Mouse (Mus musculus): ENCODE data around the gene Thbd.

The Thbd gene

DNA sequence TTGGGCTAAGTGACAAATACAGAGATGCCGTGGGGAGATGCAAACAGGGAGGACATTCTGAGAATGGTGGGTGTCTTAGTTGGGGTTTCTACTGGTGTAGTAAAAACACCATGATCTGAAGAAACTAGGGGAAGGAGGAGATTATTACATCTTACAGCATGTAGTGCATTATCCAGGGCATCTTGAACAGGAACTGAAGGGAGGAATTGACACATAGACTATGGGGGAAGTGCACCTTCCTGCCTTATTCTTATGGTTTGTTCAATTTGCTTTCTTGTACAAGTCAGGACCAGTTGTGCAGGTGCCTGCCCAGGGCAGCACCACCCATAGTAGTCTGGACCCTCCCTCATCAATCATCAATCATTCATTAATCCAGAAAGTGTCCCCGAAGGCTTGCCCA lies 21.1 kb downstream of the Thbd start:
- DNase-seq (ENCODE audit: low spot score in 2 of 2): no peak

DNA sequence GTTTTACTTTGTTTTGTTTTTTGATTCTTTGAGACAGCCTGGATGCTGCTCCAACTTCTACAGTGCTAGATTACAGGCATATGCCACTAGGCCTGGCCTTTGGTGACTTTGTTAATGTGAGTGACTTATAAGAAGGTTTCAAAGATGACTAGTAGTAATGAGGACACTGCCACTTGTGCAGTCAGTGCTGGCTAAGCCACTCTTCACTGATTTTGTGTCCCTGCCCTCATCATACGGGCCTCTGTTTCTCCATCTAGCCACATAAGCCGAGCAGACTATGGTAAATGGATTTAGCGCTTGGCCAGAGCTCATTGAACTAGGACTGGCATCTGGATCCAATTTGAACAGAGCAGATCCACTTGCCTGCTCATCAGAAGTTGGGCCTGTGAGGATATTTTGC lies 21.5 kb downstream of the Thbd start:
- DNase-seq (ENCODE audit: low spot score in 2 of 2): no peak

DNA sequence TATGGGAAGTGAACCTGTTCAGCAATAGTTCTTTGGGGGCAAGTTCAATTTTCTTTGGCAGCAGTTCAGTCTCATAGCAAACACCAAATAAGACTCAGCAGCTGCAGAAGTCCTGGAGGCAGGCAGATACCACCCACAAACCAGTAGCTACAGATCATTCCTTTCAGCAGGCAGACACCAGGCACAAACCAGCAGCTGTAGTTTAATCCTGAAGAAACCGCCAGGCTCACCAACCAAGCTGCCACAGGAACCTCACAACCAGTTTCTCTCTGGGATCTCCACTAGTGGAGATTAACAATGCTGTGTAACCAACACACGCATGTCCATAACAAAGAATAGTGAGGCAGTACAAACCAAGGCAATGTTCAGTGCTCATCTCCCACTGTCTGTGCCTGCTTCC lies 26.9 kb downstream of the Thbd start:
- no peak for DNase-seq (ENCODE audit: low spot score in 2 of 2)

DNA sequence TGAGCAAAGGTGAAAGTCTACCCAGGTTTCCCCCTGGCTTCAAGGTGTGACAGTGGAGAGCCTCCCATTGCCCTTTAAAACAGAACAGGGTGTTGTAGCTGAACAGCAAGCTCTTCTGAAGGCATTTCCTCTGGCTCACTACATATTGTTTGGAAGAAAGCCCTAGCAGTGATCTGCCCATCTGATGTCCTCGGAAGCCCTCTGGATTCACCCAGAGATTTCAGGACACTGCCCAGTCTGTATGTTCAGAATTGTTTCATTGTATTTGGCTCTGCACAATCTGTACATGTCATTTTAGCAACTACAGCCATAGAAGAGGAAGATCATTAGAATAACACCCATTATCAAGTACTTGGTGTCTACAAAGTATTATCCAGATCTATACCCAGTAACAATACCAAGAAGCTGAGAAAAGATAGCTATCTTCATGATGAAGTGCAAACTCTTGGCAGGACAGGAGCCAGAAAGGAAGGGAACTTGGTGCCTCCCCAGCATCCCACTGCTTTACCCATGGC lies 28.0 kb downstream of the Thbd start:
- DNase-seq (ENCODE audit: low spot score in 2 of 2): no peak

DNA sequence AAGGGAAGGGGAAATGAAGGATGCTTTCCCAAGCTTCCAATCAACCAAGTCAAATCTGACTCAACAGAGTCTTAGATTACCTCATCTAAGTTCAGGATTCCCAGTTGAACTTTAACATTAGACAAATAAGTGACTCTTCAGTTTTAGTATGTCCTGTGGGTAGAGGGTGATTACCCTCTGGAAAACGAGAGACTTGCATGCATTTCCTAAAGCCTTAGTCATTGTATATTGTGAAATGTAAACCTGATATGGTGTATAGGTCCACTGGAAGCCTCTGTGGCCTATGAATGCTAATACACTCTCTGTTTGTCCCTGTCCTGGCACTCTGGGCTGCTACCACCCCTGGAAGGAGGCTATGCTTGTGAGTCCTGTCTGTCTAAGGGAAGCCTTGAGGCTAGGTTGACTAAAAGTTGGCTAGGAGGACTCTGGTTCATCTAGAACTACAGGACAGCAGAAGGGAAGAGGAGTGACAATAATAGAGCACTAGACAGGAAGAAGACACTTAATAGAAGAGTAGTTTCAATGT lies 29.1 kb downstream of the Thbd start:
- DNase-seq (ENCODE audit: low spot score in 2 of 2): no peak

DNA sequence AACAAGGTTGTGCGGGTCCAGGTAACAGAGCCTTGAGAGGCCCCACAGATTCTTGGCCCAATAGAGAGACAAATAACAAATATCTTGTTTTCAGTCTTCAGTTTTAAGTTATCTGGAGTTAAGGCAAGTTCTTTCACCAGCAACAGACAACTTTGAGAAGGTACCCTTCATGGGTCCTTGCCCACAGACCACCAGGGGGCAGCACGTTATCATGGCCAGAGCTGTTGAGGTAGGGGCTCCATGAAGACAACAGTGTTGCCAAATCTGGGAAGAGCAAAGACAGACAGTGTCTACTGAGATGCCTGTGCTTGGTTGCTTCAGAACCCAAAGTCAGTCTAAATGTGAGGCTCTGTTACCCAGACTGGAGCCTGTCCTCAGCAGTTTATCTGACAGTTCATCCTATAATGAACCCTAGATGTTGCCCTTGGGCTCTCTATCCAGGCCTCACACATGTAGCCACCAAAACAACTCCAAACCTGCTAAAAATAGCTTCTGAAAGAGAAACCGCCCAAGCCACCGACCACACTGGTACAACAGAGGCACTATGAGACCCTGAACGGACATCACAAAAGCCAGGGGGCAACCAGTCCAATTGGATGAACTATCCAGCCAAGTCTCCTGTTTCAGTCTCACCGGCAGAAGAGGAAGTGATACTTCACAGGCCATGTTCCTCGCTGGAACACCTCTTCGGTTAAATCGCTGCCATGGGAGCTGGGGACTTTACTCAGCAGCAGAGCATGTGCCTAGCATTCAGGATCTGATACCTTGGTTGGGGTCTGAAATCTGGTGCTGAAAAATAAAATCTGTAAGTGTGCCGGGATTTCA lies 32.5 kb downstream of the Thbd start:
- peak in 1 of 2 experiments; percentile 47 for DNase-seq (ENCODE audit: low spot score in 2 of 2)

DNA sequence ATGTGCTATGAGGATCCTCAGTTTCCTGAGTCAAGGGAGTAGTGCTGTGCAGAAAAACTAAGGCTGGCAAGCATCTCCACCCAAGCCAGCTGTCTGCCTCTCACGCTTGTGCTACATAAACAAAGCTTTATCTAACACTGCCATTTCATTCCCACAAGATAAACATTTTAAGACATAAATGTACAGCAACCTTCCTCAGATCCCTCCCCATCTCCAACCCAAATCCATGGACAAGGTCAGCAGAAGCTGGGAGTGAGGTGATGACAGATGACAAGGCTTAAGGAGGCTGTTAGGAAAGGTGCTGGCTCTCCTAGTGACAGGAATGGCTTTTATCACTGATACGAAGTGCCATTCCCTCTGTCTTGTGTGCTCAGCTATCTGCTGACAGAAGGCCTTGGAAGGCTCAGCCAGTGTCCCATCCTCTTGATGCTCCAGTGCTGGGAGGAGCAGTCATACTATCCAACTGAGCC lies 34.4 kb downstream of the Thbd start:
- DNase-seq (ENCODE audit: low spot score in 2 of 2): no peak

DNA sequence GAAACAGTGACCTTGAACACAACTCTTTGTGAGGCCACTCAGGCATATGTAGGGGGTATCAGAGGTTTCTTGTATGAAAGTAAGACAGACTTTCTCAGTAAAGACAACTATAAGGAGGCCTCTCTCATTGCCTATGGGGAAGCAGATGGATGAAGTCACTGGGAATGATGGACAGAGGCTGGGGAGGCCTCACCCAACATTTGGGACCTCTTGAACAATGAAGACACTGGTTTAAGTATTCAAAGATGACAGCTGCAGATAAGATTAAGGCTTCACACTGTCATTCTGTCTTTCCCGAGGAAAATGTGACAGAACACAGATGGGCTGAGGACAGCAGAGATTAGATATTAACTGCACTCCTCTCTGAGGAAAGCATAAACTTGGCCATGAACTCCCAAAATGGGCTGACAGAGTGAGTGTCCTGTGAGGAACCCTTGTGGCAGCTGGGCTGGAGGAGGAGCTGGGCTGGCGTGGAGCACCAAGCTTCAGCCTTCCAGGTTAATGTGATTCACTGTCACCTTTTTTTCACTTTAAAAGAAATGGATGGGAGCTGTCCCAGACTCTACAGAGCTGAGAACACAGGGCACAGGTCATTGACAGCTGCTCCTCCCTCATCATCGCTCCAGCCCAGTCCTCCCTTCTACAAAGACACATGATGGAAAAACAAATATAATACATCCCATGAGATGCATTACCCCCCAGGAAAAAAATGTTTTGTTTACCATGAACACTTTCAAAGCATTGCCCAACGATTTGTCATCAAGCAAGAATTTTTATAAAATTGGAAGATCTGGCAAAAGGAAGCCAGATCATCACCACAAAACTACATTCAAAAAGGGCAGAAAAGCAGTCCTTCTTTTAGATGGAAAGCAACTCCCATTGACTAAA lies 36.0 kb downstream of the Thbd start:
- DNase-seq (ENCODE audit: low spot score in 2 of 2): no peak

DNA sequence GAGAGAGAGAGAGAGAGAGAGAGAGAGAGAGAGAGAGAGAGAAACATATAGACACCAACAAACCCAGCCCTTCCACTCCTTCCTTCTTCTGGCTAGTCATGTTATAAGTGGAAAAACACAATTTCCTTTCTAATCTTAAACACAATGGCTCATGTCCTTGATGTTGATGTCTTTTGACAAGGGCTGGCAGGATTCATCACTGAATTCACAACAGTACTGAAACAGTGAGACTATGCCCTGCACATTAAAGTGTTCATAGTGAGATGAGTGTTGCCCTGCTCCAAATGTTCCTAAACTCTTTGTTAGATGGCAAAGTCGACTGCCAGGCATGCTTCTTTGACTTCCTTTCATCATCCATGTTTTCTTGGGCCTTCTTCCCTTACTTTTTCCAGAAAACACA lies 42.8 kb downstream of the Thbd start:
- DNase-seq (ENCODE audit: low spot score in 2 of 2): no peak

DNA sequence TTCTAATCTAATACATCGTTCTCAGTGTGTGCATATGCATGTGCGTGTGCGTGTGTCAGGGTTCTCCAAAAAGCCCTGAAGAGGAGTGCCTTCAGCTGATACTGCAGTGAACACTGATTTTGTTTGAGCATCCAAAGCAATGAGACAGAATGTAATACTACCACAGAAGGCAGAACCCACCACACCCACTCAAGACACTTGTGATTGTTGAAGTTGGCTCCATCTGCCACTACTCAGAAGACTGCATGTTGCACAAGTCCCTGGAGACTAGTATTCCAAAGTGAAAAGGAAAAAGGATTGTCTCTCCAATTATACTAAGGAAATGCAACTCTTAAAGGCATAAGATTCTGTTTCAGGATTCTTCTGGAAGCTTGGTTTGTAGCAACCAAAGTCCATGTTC lies 43.5 kb downstream of the Thbd start:
- DNase-seq (ENCODE audit: low spot score in 2 of 2): no peak

DNA sequence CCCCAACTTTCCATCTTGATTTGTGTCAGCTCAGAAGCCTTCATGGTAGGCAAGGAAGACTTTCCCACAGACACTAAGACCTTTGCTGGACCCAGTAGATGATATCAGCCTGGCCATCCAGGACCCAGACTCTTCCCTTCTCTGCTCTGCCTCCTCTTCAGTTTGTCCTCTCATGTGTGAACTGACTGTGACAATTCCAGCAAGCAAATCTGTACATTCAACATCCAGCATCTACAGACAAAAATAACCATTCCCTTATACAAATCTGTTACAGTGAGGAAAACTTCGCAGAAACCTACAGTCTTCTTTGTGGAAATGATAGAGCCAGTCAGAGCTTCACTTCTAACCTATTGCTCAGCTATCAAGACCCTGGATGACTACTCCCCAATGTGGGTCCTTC lies 50.8 kb downstream of the Thbd start:
- no peak for DNase-seq (ENCODE audit: low spot score in 2 of 2)
